Mouse (Mus musculus): ENCODE measurements around the gene Nol8. TPM values are rescaled to one million over a fixed set of nuclear protein-coding genes. Genes with fewer than 3 reads are reported as not detected.

Gene Nol8
- total RNA-seq, 2 experiments from 2014 or later: 23.5 to 30.2 TPM

DNA sequence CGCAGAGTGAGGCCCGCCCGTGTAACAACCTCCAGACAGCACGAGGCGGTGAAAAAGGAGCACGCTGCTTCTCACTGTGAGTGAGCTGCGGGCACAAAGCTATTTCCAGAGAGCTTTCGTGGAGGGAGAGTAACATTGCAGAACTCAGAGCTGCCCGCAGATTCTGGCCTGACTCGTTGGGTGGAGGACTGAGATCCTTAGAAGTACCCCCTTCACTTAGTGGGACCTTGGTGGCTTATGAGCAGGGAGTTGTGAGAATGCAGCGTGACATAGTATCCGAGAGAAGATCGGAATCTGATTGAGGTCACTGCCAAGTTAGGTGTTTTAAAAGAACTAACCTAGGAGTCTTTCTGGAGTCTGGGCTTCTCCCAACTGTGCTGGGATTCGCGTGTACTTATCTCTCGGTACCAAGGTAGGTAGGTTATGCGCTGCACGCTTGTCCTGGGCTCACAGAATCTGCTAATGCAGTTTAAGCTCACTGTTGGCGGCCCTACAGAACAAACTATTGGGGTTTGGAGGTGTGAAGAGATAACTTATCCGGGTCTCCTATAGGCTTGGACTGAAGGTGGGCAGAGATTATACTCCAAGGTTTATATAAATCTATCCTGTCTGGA is 29.5 kb downstream of the Nol8 start:
- peak in 1 of 2 experiments; percentile 13 for DNase-seq (ENCODE audit: low spot score in 2 of 2)

- no peak for DNase-seq (ENCODE audit: low spot score in 2 of 2)
Observed at GRCm38 (mm10) chr13:49684266-49684665, 31.4 kb downstream of the Nol8 start.

DNA sequence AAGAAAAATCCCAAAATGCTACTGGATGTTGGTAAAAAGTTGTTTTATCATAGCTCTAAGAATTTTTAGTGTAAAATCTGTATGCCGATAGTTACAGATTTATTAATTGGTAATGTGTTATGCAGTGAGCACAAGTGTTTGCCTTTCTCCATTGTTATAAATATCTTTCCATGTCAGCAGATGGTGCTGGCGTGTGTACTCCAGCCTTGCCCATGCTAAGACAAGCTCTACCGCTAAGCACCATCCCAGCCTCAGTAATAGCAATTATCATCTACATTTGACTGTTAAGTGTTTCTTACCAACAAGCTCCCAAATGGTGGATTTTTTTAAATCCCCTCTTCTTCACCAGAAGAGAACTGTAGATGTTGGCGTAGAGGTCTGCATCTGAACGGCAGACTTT is 38.2 kb downstream of the Nol8 start:
- no peak for DNase-seq (ENCODE audit: low spot score in 2 of 2)

GRCm38 (mm10) chr13:49703216-49703779 is 50.4 kb downstream of the Nol8 start:
- no peak for DNase-seq (ENCODE audit: low spot score in 2 of 2)

- DNase-seq (ENCODE audit: low spot score in 2 of 2): no peak
Observed at GRCm38 (mm10) chr13:49706032-49706690, 53.3 kb downstream of the Nol8 start.

DNA sequence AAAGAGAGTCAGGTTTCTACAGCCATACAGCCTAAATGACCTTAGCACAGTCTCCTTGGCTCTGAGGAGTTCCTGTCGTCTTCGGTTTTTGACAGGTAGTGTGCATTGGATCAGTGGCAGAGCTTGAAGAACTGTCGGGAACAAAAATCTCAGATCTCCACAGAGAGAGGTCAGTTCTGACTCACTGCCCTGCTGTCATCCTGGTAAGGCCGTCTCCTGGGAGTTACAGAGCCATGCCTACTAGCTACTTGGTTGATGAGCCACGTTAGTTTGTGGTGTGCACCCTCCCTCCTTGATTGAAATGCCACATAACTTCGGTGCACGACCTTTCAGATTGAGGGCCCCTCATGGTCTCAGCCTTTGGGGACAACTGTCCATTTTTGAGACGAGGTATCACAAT is 55.4 kb downstream of the Nol8 start:
- no peak for DNase-seq (ENCODE audit: low spot score in 2 of 2)

GRCm38 (mm10) chr13:49712047-49712721 is 59.3 kb downstream of the Nol8 start:
- no peak for DNase-seq (ENCODE audit: low spot score in 2 of 2)

GRCm38 (mm10) chr13:49719310-49719709 is 66.4 kb downstream of the Nol8 start:
- DNase-seq (ENCODE audit: low spot score in 2 of 2): no peak

Other genes with a start within 250 kb of the Nol8 start
- gene Ippk, start 231.8 kb upstream of the Nol8 start, total RNA-seq (2021): 10 to 100 TPM; 16.4 to 16.8 TPM
- gene Tes3-ps, start 159.8 kb upstream of the Nol8 start, total RNA-seq (2021): 1 to 10 TPM; 1.5 to 1.8 TPM
- gene Ecm2, start 148.3 kb upstream of the Nol8 start, total RNA-seq (2021): 1 to 10 TPM; 3.0 to 3.4 TPM
- 1 to 10 TPM; 1.2 to 1.8 TPM for gene Aspn, start 108.6 kb upstream of the Nol8 start, total RNA-seq (2021)
- gene Omd, start 70.6 kb upstream of the Nol8 start, total RNA-seq (2021): under 1 TPM; 0.66 to 0.85 TPM
- gene Ogn, start 45.0 kb upstream of the Nol8 start, total RNA-seq (2021): 1 to 10 TPM; 4.2 to 4.5 TPM
- gene Cenpp, start 293 bp upstream of the Nol8 start, total RNA-seq (2021): 1 to 10 TPM; 1.3 to 1.8 TPM
- 10 to 100 TPM; 64.7 to 73.0 TPM for gene Iars, start 29.0 kb downstream of the Nol8 start, total RNA-seq (2021)
- gene Gm30302, start 145.9 kb downstream of the Nol8 start, total RNA-seq (2021): not detected

All from layer of hippocampus, postnatal 10 days (tissue).